Mouse (Mus musculus): Measurements from ENCODE around the gene Tsc22d1.

DNA sequence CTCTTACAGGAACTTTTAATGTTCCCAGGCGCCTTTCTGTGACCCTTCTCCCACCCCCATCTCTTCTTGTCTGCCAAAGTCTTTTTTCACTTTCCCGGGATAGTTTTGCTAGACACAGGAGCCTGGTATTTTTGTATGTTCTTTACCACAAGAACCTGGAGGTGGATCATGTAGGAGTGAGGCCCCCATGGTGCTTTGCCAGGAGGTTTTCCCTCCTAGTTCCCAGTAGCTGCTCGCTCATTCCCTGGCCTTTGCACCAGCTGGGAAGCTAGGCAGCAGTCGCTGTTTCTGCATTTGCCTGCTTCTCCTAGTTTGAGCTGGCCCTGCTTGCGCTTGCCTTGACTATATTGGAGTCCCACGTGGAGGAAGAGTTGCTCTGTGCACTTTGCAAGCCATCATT lies 36.2 kb downstream of the Tsc22d1 start:
- TF ChIP-seq GATA1 (IDR thresholded peaks at IDR 0.05; ENCODE audit: borderline replicate concordance, low read length) (no peak), FLI1 (IDR thresholded peaks at IDR 0.05; ENCODE audit: low read length) (no peak)
